Mouse (Mus musculus) urinary bladder, postnatal 25 days (tissue): Measurements from ENCODE around the gene Pmp22.

Experiments
- DNase-seq: peaks from one replicate; pipeline ENCODE4 v3.0.0; 2022; ENCODE audit warnings: low spot score

The Pmp22 gene

DNA sequence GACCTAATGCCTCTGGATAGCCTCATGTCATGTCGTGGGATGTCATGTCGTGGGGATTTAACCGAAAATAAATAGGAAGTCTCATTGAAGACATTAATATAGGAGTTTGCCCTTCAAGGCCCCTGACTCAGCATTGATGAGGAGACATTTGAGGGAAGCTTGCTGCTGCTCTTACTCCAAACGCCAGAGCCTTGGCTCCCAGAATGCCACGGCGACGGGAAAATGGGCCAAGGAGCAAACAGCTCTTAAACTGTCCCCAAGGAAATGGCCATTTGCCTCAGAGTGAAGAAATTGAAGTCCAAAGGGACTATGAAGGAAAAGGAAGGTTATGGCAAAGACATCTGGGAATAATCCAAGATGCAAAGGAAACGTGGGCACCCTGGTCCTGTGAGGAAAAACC is 34.8 kb downstream of the Pmp22 start:
- no peak for DNase-seq

GRCm38 (mm10) chr11:63163986-63164682 is 35.4 kb downstream of the Pmp22 start:
- DNase-seq: no peak

DNA sequence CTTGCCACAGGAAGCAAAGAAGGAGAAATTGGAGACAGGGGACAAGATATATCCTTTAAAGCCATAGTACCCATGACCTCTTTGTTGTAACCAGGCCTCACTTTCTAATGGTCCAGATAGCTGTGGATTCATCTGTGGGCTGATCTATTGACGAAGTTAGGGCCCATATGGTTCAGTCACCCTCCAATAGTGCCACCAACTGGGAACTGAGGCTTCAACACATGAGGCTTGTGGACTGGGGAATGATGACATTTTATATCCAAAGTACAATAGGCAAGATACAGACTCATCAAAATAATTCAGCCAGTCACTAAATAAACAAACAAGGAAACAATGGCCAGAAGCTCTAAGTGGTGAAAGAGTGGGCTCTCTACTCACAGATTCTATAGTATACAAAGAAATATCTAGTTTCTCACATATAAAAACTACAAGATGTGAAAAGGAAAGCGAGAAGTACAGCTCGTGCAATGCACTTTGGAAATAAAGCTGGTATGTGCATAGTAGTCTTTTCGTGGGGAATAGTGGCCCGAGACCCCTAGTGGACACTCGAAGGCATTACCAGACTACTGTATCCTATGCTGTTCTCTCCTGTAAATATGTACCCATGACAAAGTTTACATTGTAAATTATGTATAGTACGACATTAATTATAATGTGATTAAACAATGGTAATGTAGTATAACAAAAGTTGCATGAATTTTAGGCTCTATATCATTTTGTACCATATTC is 36.1 kb downstream of the Pmp22 start:
- no peak for DNase-seq

DNA sequence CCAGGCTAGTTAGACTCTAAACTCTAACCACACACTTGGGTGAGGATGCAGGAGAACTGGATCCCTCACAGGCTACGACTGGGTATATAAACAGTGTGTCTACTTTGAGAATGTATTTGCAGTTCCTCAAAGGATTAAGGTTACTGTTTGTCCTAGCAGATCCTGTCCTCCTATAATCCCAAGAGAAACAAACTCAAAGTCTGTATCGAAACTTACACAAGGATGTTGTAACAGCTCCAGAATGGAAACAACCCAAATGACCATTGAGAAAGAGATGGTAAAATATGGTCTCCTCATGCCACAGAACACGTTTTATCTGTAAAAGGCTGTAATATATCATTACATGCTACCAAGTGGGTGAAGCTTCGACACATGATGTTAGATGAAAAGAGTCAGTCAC is 39.0 kb downstream of the Pmp22 start:
- DNase-seq: no peak

DNA sequence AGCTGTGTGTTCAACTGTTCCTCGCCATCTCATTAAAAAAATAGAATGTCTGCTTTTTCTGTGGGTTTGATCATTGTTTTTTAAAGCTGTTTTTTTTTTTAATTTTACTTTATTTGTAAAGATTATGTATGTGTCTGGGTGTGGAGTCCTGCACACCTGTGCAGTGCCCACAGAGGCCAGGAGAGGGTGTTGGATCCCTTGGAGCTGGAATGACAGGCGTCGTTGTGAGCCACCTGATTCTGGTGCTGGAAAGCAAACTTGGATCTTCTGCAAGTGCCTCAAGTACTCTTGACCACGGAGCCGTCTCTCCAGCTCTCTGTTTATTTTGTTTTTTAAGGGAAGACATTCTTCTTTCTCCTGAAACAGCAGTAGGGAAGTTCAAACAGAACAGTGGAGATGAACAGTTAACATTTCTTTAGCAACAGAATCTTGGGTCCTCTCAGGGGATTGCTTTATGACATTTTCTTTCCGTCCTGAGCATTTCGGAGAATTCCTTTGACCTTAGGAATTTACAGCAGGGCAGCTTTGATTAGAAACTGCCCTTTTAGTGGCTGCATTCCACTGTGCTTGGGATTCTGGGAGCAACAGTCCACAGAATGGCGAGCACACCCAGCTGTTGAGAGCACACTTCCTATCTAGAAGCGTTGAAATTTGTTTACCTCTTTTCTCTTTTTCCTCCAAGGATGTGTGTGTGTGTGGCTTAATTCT is 39.9 kb downstream of the Pmp22 start:
- no peak for DNase-seq

DNA sequence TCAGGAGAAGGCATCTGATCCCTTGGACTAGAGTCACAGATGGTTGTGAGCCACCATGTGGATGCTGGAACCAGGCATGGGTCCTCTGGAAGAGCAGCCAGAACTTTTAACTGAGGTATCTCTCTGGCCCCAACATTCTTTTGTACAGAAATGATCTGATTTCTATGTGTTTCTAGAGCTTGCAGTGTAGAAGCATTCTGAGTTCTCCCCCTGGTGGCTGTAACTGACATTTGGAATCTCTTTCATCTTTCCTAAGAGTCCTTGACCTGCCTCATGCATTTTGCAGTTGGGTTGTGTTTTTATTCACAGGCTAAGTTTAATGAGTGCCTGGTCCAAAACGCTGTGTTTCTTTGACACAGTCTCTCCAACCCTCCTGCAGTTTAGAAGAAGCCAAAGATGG is 43.2 kb downstream of the Pmp22 start:
- DNase-seq: no peak

DNA sequence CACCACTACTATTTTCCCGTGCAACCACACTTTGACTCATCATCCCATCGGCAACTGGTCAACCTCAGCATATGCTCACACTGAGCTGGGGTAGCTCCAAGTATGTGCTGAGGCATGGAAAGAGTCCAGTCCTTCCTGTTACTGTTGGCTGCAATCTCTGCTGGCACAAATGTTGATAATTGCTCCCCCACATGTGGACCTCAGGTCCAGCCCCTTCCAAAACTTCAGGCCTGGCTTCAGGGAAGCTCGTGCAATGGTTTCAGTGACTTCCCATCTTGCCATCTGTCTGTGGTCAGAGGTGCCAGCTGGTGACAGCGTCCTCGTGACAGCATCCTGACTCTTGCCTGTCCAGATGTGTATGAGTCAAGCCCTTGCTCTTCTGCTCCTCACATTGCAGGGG is 44.8 kb downstream of the Pmp22 start:
- no peak for DNase-seq

GRCm38 (mm10) chr11:63175302-63175701 is 46.5 kb downstream of the Pmp22 start:
- no peak for DNase-seq

- DNase-seq: no peak
Measured at GRCm38 (mm10) chr11:63176416-63176815, 47.6 kb downstream of the Pmp22 start.

- no peak for DNase-seq
Measured at GRCm38 (mm10) chr11:63180262-63181101, 51.7 kb downstream of the Pmp22 start.

DNA sequence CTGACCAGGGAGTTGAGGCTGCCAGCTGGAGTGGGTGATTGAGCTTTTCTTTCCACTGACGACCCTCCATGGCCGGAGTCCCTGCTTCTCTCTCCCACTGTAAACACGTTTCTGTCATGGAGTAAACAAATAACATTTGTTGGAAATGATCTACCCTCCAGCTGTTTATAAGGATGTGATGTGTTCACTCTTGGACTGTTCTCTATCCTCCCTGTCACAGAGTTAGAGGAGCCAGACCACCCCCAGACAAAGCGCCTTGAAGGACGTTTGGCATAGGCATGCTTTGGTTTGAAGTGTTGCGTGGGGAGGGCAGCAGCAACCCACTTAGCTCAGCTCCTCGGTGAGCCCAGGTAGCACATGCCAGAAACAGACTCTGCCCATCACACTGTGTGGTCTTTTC is 60.0 kb downstream of the Pmp22 start:
- DNase-seq: no peak

DNA sequence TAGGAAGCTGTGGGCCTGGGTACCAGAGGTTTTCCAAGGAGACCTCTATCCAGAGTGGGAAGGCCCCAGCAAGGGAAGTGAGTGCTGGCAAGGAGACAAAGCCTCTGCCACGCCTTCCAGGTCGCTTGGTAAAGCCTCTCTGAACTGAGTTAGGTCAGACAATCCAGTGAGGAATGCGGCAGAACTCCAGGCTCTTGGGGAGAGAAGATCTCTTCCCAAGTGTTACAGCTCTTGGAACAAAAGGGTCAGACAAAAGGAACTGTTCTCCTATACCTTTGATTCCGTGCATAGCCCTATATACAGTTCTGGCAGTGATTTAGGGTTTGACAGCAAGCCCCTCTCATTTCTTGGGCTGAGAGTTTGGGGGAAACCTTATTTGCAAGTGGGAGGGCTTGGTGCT is 69.3 kb downstream of the Pmp22 start:
- DNase-seq: no peak

- no peak for DNase-seq
Measured at GRCm38 (mm10) chr11:63201989-63202535, 73.3 kb downstream of the Pmp22 start.
